Mouse (Mus musculus) liver, embryonic 13.5 days (tissue): ENCODE measurements around the gene Myo9a. TPM values are rescaled to one million over a fixed set of nuclear protein-coding genes. Genes with fewer than 3 reads are reported as not detected.

Experiments
- ATAC-seq: fragments of 200-750 bp; cut with Nextera tagmentation; 2 replicates; pipeline ENCODE4 v1.8.0; 2017; ENCODE audit warnings: low read depth, mild to moderate bottlenecking, moderate number of reproducible peaks, moderate library complexity
- DNase-seq: peaks from one replicate; pipeline ENCODE4 v3.0.0; 2022
- H3K27ac ChIP-seq: fragments of 300-500 bp; sonication (generic); 2 replicates; pipeline ENCODE4 v1.5.1; 2015; ENCODE audit warnings: moderate library complexity, mild to moderate bottlenecking, inconsistent platforms
- H3K27me3 ChIP-seq: fragments of 300-500 bp; sonication (generic); 2 replicates; pipeline ENCODE4 v1.6.1; 2015; ENCODE audit warnings: mild to moderate bottlenecking, inconsistent platforms
- H3K36me3 ChIP-seq: fragments of 300-500 bp; sonication (generic); 2 replicates; pipeline ENCODE4 v1.6.1; 2015; ENCODE audit warnings: mild to moderate bottlenecking, inconsistent platforms
- H3K4me1 ChIP-seq: fragments of 300-500 bp; sonication (generic); replicated peaks from 2 replicates; pipeline ENCODE4 v1.6.1; 2015; ENCODE audit warnings: inconsistent platforms
- H3K4me2 ChIP-seq: fragments of 300-500 bp; sonication (generic); 2 replicates; pipeline ENCODE4 v1.6.1; 2015; ENCODE audit warnings: inconsistent platforms, mild to moderate bottlenecking, moderate library complexity
- H3K4me3 ChIP-seq: fragments of 300-500 bp; sonication (generic); replicated peaks from 2 replicates; pipeline ENCODE4 v1.5.1; 2015; ENCODE audit warnings: mild to moderate bottlenecking, inconsistent platforms
- H3K9ac ChIP-seq: fragments of 300-500 bp; sonication (generic); 2 replicates; pipeline ENCODE4 v1.6.1; 2015; ENCODE audit warnings: mild to moderate bottlenecking, inconsistent platforms
- H3K9me3 ChIP-seq: fragments of 300-500 bp; sonication (generic); replicated peaks from 2 replicates; pipeline ENCODE4 v1.6.1; 2016; ENCODE audit warnings: inconsistent platforms
- WGBS: fragments of 180-500 bp; shearing (Covaris S2); methylation state at CpG from one replicate; pipeline ENCODE4 v1.1.7; 2015; ENCODE audit not compliant: insufficient replicate concordance; 5-methylcytosine and 5-hydroxymethylcytosine counted together
- polyA plus RNA-seq: library from polyadenylated mRNA; unstranded; fragments of >200 nt; fragmentation: Nextera tagmentation; extraction: Ambion mirVana; gene quantifications from 2 replicates; pipeline ENCODE4 v1.2.1, GENCODE M21; 2015

The Myo9a gene
- polyA plus RNA-seq = 2.5 and 3.0 TPM in 2 replicates

- peak within 1 kb of the TSS; percentile 90 for H3K27ac ChIP-seq
- ATAC-seq = peak; percentile 88
- H3K4me2 ChIP-seq = peak within 1 kb of the TSS; percentile 92
- peaks cover 26% of the 10 kb centered on the region for H3K4me1 ChIP-seq
- H3K9me3 ChIP-seq = no peaks in the 10 kb centered on the region
- peak within 1 kb of the TSS; percentile 83 for H3K9ac ChIP-seq
- under 1% methylated on average over 59 of the region's 59 CpGs for WGBS
- no peaks in the 10 kb centered on the region for H3K36me3 ChIP-seq
- no peaks in the 10 kb centered on the region for H3K27me3 ChIP-seq
- DNase-seq = peak; percentile 99
- peak within 1 kb of the TSS; percentile 86 for H3K4me3 ChIP-seq
Observed at GRCm38 (mm10) chr9:59750267-59751065, at the start of gene Myo9a, which contains the start of gene Senp8. Gene Myo9a (plus strand): TSS chr9:59750896. Gene Senp8 (minus strand): TSS chr9:59750710.

DNA sequence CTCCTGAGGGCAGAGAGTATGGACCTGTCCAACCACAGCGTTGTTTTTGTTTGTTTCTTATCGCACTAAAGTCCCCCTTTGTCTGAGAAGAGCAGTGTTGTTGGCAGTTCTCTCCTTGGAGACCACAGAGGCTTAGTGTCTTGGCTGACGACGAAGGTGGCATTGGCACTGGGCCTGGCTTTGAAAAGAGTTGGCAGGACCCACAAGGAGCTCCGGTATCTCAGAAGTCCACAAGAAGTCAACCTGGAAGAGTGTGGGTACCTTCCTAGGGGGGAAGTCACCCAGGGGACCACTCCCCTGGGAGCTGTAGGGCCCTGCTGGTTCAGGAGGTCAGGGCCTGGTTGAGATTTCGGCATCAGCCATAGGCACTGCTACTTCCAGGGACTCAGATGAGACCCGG lies 49.6 kb upstream of the Myo9a start:
- ATAC-seq (no peak), DNase-seq (no peak)
- no peak overlapping the region for H3K4me3 ChIP-seq
- no peaks in the 10 kb centered on the region for H3K36me3 ChIP-seq
- 73% methylated on average over 7 of the region's 7 CpGs for WGBS
- no peak overlapping the region for H3K27ac ChIP-seq
- H3K9ac ChIP-seq = no peak overlapping the region
- H3K27me3 ChIP-seq = no peaks in the 10 kb centered on the region
- no peak overlapping the region for H3K4me2 ChIP-seq
- no peaks in the 10 kb centered on the region for H3K9me3 ChIP-seq
- H3K4me1 ChIP-seq = no peaks in the 10 kb centered on the region

GRCm38 (mm10) chr9:59703099-59703498 lies 47.6 kb upstream of the Myo9a start:
- no peak overlapping the region for H3K4me2 ChIP-seq
- WGBS = 59% methylated on average over 6 of the region's 6 CpGs
- H3K27me3 ChIP-seq = 0 out of 2 replicates have a peak, but pooled peaks cover 3% of the 10 kb centered on the region
- H3K27ac ChIP-seq = no peak overlapping the region
- no peak for ATAC-seq
- H3K4me1 ChIP-seq = no peaks in the 10 kb centered on the region
- no peak for DNase-seq
- no peaks in the 10 kb centered on the region for H3K36me3 ChIP-seq
- no peak overlapping the region for H3K9ac ChIP-seq
- H3K4me3 ChIP-seq = no peak overlapping the region
- H3K9me3 ChIP-seq = no peaks in the 10 kb centered on the region

DNA sequence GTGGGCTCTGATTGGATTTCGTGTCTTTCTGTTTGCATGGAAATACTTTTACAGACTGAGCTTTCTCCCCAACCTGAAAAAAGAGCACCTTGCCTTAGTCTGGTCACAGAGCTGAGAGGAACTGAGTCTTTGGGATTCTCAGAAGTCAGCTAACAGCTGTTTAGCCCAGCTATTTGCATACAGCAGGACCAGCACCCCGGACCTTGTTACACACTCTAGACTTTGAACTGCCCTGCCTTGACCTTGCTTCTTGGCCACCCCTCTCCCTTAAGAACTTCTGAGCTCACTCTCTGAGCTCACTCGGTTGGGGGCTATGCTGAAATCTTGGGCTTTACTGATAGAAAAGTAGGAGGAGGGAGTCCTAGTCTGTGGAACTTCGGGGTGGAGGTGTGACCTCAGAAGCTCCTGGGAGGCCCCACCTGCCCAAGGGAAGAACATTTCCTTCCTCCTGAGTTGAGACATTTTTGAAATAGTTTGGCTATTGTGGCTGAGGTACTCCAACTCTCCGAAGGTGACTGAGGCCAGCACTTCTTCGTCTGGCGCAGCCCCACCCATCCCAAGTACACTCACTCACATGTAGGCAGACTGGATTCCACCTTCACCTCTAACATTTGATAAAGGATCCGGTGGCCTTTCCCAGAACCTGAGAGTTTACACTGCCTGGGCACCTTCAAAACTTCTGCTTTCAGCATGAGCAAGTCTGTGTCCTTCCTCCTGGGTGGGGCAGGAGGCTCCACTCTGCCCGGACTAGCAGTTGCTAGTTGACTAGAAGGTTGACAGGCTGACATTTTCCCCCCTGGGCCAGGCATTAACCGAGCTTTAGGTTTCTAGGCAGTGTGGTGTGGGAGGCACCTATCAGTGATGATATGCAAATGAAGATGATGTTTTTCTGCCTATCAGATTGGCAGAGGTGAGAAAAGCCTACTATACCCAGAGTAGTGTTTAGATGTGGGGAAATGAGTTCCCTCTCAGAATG lies 43.6 kb upstream of the Myo9a start:
- ATAC-seq = no peak
- WGBS = 41% methylated on average over 10 of the region's 10 CpGs
- H3K4me2 ChIP-seq = no peak overlapping the region

GRCm38 (mm10) chr9:59709225-59709624 lies 41.5 kb upstream of the Myo9a start:
- no peaks in the 10 kb centered on the region for H3K36me3 ChIP-seq
- ATAC-seq (no peak), DNase-seq (no peak)
- H3K4me1 ChIP-seq = no peaks in the 10 kb centered on the region
- no peak overlapping the region for H3K27ac ChIP-seq
- no peaks in the 10 kb centered on the region for H3K9me3 ChIP-seq
- 64% methylated on average over 3 of the region's 3 CpGs for WGBS
- H3K4me2 ChIP-seq = no peak overlapping the region
- peaks cover 13% of the 10 kb centered on the region; the same call in 1 of the 2 replicates for H3K27me3 ChIP-seq
- no peak overlapping the region for H3K4me3 ChIP-seq
- no peak overlapping the region for H3K9ac ChIP-seq

More for the DNA sequence above, 43.6 kb upstream of the Myo9a start:
- H3K4me1 ChIP-seq = no peaks in the 10 kb centered on the region
- H3K27me3 ChIP-seq = peaks cover 11% of the 10 kb centered on the region; the same call in 1 of the 2 replicates
- no peak overlapping the region for H3K4me3 ChIP-seq
- no peak overlapping the region for H3K9ac ChIP-seq
- no peaks in the 10 kb centered on the region for H3K9me3 ChIP-seq
- DNase-seq = no peak
- H3K36me3 ChIP-seq = no peaks in the 10 kb centered on the region
- H3K27ac ChIP-seq = no peak overlapping the region

GRCm38 (mm10) chr9:59716275-59716898 lies 34.3 kb upstream of the Myo9a start:
- no peaks in the 10 kb centered on the region for H3K36me3 ChIP-seq
- DNase-seq (no peak), ATAC-seq (no peak)
- H3K9me3 ChIP-seq = no peaks in the 10 kb centered on the region
- no peak overlapping the region for H3K27ac ChIP-seq
- 54% methylated on average over 7 of the region's 7 CpGs for WGBS
- H3K4me1 ChIP-seq = no peaks in the 10 kb centered on the region
- no peak overlapping the region for H3K9ac ChIP-seq
- peaks cover 2% of the 10 kb centered on the region; the same call in 1 of the 2 replicates for H3K27me3 ChIP-seq
- no peak overlapping the region for H3K4me2 ChIP-seq
- no peak overlapping the region for H3K4me3 ChIP-seq

GRCm38 (mm10) chr9:59718237-59718636 lies 32.5 kb upstream of the Myo9a start:
- 77% methylated on average over 4 of the region's 4 CpGs for WGBS
- DNase-seq (no peak), ATAC-seq (no peak)
- Histone ChIP-seq H3K27ac (no peak overlapping the region), H3K36me3 (no peaks in the 10 kb centered on the region), H3K4me1 (0 out of 2 replicates have a peak, but pooled peaks cover under 1% of the 10 kb centered on the region), H3K9ac (no peak overlapping the region), H3K27me3 (no peaks in the 10 kb centered on the region), H3K4me3 (no peak overlapping the region), H3K4me2 (no peak overlapping the region), H3K9me3 (no peaks in the 10 kb centered on the region)

- Histone ChIP-seq H3K36me3 (no peaks in the 10 kb centered on the region), H3K27ac (no peak overlapping the region), H3K9me3 (no peaks in the 10 kb centered on the region), H3K4me3 (no peak overlapping the region), H3K4me2 (no peak overlapping the region), H3K27me3 (no peaks in the 10 kb centered on the region), H3K9ac (no peak overlapping the region), H3K4me1 (0 out of 2 replicates have a peak, but pooled peaks cover 2% of the 10 kb centered on the region)
- ATAC-seq (no peak), DNase-seq (no peak)
- 71% methylated on average over 5 of the region's 5 CpGs for WGBS
Observed at GRCm38 (mm10) chr9:59721144-59721543, 29.6 kb upstream of the Myo9a start.

- no peak overlapping the region for H3K4me3 ChIP-seq
- 0 out of 2 replicates have a peak, but pooled peaks cover 2% of the 10 kb centered on the region for H3K4me1 ChIP-seq
- H3K27me3 ChIP-seq = no peaks in the 10 kb centered on the region
- H3K36me3 ChIP-seq = no peaks in the 10 kb centered on the region
- no peak overlapping the region for H3K27ac ChIP-seq
- DNase-seq (peak; percentile 51), ATAC-seq (0 out of 2 replicates have a peak, but pooled peaks have one; percentile 45)
- no peak overlapping the region for H3K4me2 ChIP-seq
- H3K9me3 ChIP-seq = no peaks in the 10 kb centered on the region
- H3K9ac ChIP-seq = no peak overlapping the region
- WGBS = 21% methylated on average over 10 of the region's 10 CpGs
Observed at GRCm38 (mm10) chr9:59723096-59723657, 27.5 kb upstream of the Myo9a start.

GRCm38 (mm10) chr9:59723791-59724442 lies 26.8 kb upstream of the Myo9a start:
- Histone ChIP-seq H3K27ac (no peak overlapping the region), H3K9ac (no peak overlapping the region), H3K36me3 (no peaks in the 10 kb centered on the region), H3K4me3 (no peak overlapping the region), H3K9me3 (no peaks in the 10 kb centered on the region), H3K4me2 (no peak overlapping the region), H3K27me3 (no peaks in the 10 kb centered on the region), H3K4me1 (0 out of 2 replicates have a peak, but pooled peaks cover 2% of the 10 kb centered on the region)
- WGBS = 63% methylated on average over 8 of the region's 8 CpGs
- ATAC-seq (no peak), DNase-seq (no peak)
